Mouse (Mus musculus): ENCODE results near the gene Afm.

DNA sequence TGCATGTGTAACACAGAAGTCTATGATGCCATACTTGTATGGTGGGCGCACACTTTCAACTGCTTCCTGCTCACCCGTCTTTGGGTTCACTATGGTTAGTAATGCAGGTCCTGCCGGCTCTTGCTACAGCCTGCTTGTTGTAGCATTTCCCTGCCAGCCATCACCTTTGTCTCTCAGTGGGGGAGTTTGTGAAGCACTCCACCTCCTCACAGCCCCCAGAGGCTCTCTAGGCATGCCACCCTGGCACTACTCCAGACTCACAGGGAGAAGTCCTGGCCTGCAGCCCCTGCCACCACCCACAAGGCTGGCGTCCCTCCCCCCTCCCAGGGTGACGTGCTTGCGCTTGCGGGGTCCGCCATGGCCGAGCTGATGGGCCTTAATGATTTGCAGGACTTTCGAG, 71.9 kb downstream of the Afm start:
- TF ChIP-seq POLR2A (IDR thresholded peaks at IDR 0.05; ENCODE audit: insufficient read length, low read depth) (no peak), CEBPB (IDR thresholded peaks at IDR 0.05; ENCODE audit: insufficient read depth, poor library complexity, severe bottlenecking) (no peak), USF1 (IDR thresholded peaks at IDR 0.05; ENCODE audit: low read depth) (no peak), E2F4 (IDR thresholded peaks at IDR 0.05; ENCODE audit: insufficient read depth) (no peak), MAX (IDR thresholded peaks at IDR 0.05; ENCODE audit: low read depth) (no peak), TCF3 (IDR thresholded peaks at IDR 0.05; ENCODE audit: insufficient read length, low read depth) (no peak), SRF (IDR thresholded peaks at IDR 0.05; ENCODE audit: control insufficient read depth, insufficient read length, low read depth) (no peak), POLR2AphosphoS2 (IDR thresholded peaks at IDR 0.05; ENCODE audit: insufficient read length, low read depth) (no peak), TCF12 (IDR thresholded peaks at IDR 0.05; ENCODE audit: insufficient read depth, poor library complexity, severe bottlenecking) (no peak), MYOD1 (IDR thresholded peaks at IDR 0.05; ENCODE audit: control insufficient read depth in 1 of 3, insufficient read length in 2 of 3, low read depth in 2 of 3) (no peak), MYOG (IDR thresholded peaks at IDR 0.05; ENCODE audit: control insufficient read depth in 1 of 3, insufficient read depth in 1 of 3, insufficient read length in 2 of 3, low read depth in 2 of 3) (no peak), REST (IDR thresholded peaks at IDR 0.05; ENCODE audit: insufficient read depth, insufficient read length) (no peak)
